Mouse (Mus musculus): Measurements from ENCODE around the gene Slc9a8.
A peak's percentile ranks its signal among the peaks of the same experiment; 100 is the strongest.

Slc9a8 gene

GRCm38 (mm10) chr2:167453814-167454213 is 32.3 kb downstream of the Slc9a8 start:
- DNase-seq: peak; percentile 67

- DNase-seq: peak; percentile 81
Measured at GRCm38 (mm10) chr2:167456361-167457020, 35.0 kb downstream of the Slc9a8 start.

- DNase-seq: peak; percentile 94
Measured at GRCm38 (mm10) chr2:167457213-167457612, 35.7 kb downstream of the Slc9a8 start.

- DNase-seq: no peak
Measured at GRCm38 (mm10) chr2:167458548-167458947, 37.0 kb downstream of the Slc9a8 start.

GRCm38 (mm10) chr2:167459071-167459865 is 37.8 kb downstream of the Slc9a8 start:
- DNase-seq: peak; percentile 93

GRCm38 (mm10) chr2:167462954-167463353 is 41.4 kb downstream of the Slc9a8 start:
- DNase-seq: peak; percentile 84

- DNase-seq: no peak
Measured at GRCm38 (mm10) chr2:167463802-167464201, 42.3 kb downstream of the Slc9a8 start.

- no peak for DNase-seq
Measured at GRCm38 (mm10) chr2:167465951-167466350, 44.4 kb downstream of the Slc9a8 start.

GRCm38 (mm10) chr2:167467214-167467613 is 45.7 kb downstream of the Slc9a8 start:
- no peak for DNase-seq

- DNase-seq: no peak
Measured at GRCm38 (mm10) chr2:167468444-167468843, 46.9 kb downstream of the Slc9a8 start.

GRCm38 (mm10) chr2:167470611-167471010 is 49.1 kb downstream of the Slc9a8 start:
- DNase-seq: peak; percentile 83

GRCm38 (mm10) chr2:167471585-167471984 is 50.1 kb downstream of the Slc9a8 start:
- DNase-seq: peak; percentile 99

- DNase-seq: no peak
Measured at GRCm38 (mm10) chr2:167474218-167474617, 52.7 kb downstream of the Slc9a8 start.

GRCm38 (mm10) chr2:167475596-167475995 is 54.1 kb downstream of the Slc9a8 start:
- DNase-seq: no peak

GRCm38 (mm10) chr2:167476200-167476688 is 54.7 kb downstream of the Slc9a8 start:
- peak; percentile 93 for DNase-seq

- peak; percentile 68 for DNase-seq
Measured at GRCm38 (mm10) chr2:167476762-167477161, 55.2 kb downstream of the Slc9a8 start.

GRCm38 (mm10) chr2:167478128-167478527 is 56.6 kb downstream of the Slc9a8 start:
- DNase-seq: no peak

- no peak for DNase-seq
Measured at GRCm38 (mm10) chr2:167479501-167479900, 58.0 kb downstream of the Slc9a8 start.

- peak; percentile 77 for DNase-seq
Measured at GRCm38 (mm10) chr2:167482681-167483080, 61.2 kb downstream of the Slc9a8 start.

- peak; percentile 80 for DNase-seq
Measured at GRCm38 (mm10) chr2:167483081-167483826, 61.7 kb downstream of the Slc9a8 start.

GRCm38 (mm10) chr2:167483827-167484410 is 62.4 kb downstream of the Slc9a8 start:
- peak; percentile 86 for DNase-seq

GRCm38 (mm10) chr2:167484932-167485331 is 63.4 kb downstream of the Slc9a8 start:
- no peak for DNase-seq

Measured in cerebellum, adult 9-11 months (tissue).